Mouse (Mus musculus) erythroblast, embryonic 14.5 days (primary cell): Measurements from ENCODE around the gene Marf1.

Experiments
- GATA1 ChIP-seq: IDR thresholded peaks from 2 replicates; pipeline ENCODE4 v1.6.1; 2012; ENCODE audit warnings: low read length, inconsistent platforms, mixed read lengths
- TAL1 ChIP-seq: IDR thresholded peaks from 3 replicates; pipeline ENCODE4 v1.6.1; 2012; ENCODE audit warnings: low read length, inconsistent platforms, mixed read lengths

DNA sequence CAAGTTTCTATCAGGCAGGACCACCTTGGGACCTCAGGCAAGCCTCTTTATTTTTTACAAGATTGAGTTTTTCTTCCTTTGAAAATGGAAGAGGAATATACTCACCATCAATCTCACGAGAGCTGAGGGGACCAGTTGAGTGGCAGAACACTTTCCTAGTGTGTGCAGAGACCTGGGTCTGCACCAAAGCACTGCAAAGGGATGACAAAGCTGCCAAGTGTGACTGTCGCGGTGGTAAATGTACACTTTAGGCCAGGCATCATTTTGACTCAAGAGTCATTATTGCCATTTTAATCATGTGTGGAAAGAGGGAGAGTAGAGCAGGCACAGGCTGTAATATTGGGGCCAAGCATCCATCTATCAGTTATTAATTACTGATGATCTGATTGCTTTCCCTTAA is 73.9 kb downstream of the Marf1 start:
- TF ChIP-seq TAL1: no peak
- no peak for TF ChIP-seq GATA1
